Mouse (Mus musculus) heart, postnatal 0 days (tissue): ENCODE data around the gene Trim2. TPM values are rescaled to one million over a fixed set of nuclear protein-coding genes. Genes with fewer than 3 reads are reported as not detected.

Source experiments
- ATAC-seq: fragments of 200-750 bp; cut with Nextera tagmentation; 2 replicates; pipeline ENCODE4 v1.8.0; 2017; ENCODE audit warnings: low read depth, moderate number of reproducible peaks, moderate library complexity; ENCODE audit not compliant: insufficient read depth
- DNase-seq: peaks from one replicate; pipeline ENCODE4 v3.0.0-alpha.2; 2016; ENCODE audit warnings: low spot score
- H3K27ac ChIP-seq: fragments of 300-500 bp; sonication (generic); 2 replicates; pipeline ENCODE4 v1.5.1; 2014; ENCODE audit warnings: low read depth, mild to moderate bottlenecking
- H3K27me3 ChIP-seq: fragments of 300-500 bp; sonication (generic); 2 replicates; pipeline ENCODE4 v1.6.1; 2014; ENCODE audit warnings: low read length, mixed read lengths; ENCODE audit not compliant: control insufficient read depth, insufficient read depth
- H3K36me3 ChIP-seq: fragments of 300-500 bp; sonication (generic); replicated peaks from 2 replicates; pipeline ENCODE4 v1.6.1; 2014; ENCODE audit warnings: low read length, mixed read lengths; ENCODE audit not compliant: control insufficient read depth, insufficient read depth
- H3K4me1 ChIP-seq: fragments of 300-500 bp; sonication (generic); 2 replicates; pipeline ENCODE4 v1.6.1; 2014; ENCODE audit warnings: antibody characterized with exemption; ENCODE audit not compliant: control insufficient read depth, insufficient read depth
- H3K4me2 ChIP-seq: fragments of 300-500 bp; sonication (generic); 2 replicates; pipeline ENCODE4 v1.6.1; 2014; ENCODE audit warnings: low read depth, mild to moderate bottlenecking, low read length, moderate library complexity
- H3K4me3 ChIP-seq: fragments of 300-500 bp; sonication (generic); 2 replicates; pipeline ENCODE4 v1.5.1; 2014; ENCODE audit warnings: low read depth, low read length
- H3K9ac ChIP-seq: fragments of 300-500 bp; sonication (generic); replicated peaks from 2 replicates; pipeline ENCODE4 v1.6.1; 2014; ENCODE audit warnings: low read depth, low read length, mixed read lengths
- H3K9me3 ChIP-seq: fragments of 300-500 bp; sonication (generic); replicated peaks from 2 replicates; pipeline ENCODE4 v1.6.1; 2016; ENCODE audit warnings: low read length; ENCODE audit not compliant: control insufficient read depth
- CTCF ChIP-seq: IDR thresholded peaks from 2 replicates; pipeline ENCODE4 v1.5.1; 2016; ENCODE audit warnings: antibody characterized with exemption, control low read depth, low read depth
- EP300 ChIP-seq: IDR thresholded peaks from 2 replicates; pipeline ENCODE4 v1.6.1; 2016; ENCODE audit warnings: antibody characterized with exemption, low read depth
- WGBS: fragments of 180-500 bp; shearing (Covaris S2); extraction: QIAGEN DNeasy Blood & Tissue Kit; methylation state at CpG from one replicate; pipeline ENCODE4 v1.1.7; 2014; 5-methylcytosine and 5-hydroxymethylcytosine counted together
- polyA plus RNA-seq: library from polyadenylated mRNA; unstranded; fragments of >200 nt; fragmentation: Nextera tagmentation; extraction: Ambion mirVana; gene quantifications from 2 replicates; pipeline ENCODE4 v1.2.1, GENCODE M21; 2015
- total RNA-seq: library from RNA; depleted of rRNA; stranded (reverse); fragments of >200 nt; gene quantifications from 2 replicates; pipeline ENCODE4 v1.2.3, GENCODE M21; 2014; ENCODE audit warnings: low replicate concordance

Trim2 gene
- total and polyA plus RNA-seq, 2 experiments from 2014 or later: 6.0 to 6.1 TPM

DNA sequence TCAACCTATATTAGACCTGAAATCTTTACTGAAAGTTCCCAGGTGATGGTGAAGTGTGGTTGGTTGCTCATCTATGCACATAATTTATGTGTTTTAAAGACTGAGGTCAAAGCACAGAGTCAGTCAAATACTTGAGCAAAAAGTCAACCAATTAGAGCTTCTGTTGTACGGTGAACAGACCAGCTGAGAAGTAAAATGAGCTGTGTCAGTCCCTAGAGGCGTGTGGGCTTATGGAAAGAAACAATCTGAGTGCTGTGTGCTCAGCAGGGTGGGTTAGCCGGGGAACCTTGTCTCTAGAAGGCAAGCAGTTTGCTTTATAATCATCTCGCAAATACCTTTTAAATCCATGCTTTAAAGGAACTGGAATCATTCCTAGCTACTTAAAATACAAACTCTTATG, 149.7 kb downstream of the Trim2 start:
- Histone ChIP-seq H3K4me2 (no peak overlapping the region), H3K27ac (no peak overlapping the region), H3K4me3 (no peak overlapping the region), H3K4me1 (no peaks in the 10 kb centered on the region), H3K27me3 (no peaks in the 10 kb centered on the region), H3K9me3 (no peaks in the 10 kb centered on the region), H3K36me3 (0 out of 2 replicates have a peak, but pooled peaks cover 4% of the 10 kb centered on the region), H3K9ac (no peak overlapping the region)
- 78% methylated on average over 4 of the region's 4 CpGs for WGBS
- DNase-seq (no peak), ATAC-seq (no peak)
- TF ChIP-seq EP300: no peak
- no peak for TF ChIP-seq CTCF

GRCm38 (mm10) chr3:84156105-84156504, 150.6 kb downstream of the Trim2 start:
- WGBS: 63% methylated on average over 6 of the region's 6 CpGs
- Histone ChIP-seq H3K9ac (no peak overlapping the region), H3K27ac (no peak overlapping the region), H3K9me3 (no peaks in the 10 kb centered on the region), H3K4me3 (peak overlapping the region; percentile 46; the same call in 1 of the 2 replicates), H3K36me3 (0 out of 2 replicates have a peak, but pooled peaks cover 4% of the 10 kb centered on the region), H3K4me1 (no peaks in the 10 kb centered on the region), H3K27me3 (no peaks in the 10 kb centered on the region), H3K4me2 (peak overlapping the region; percentile 74)
- DNase-seq (no peak), ATAC-seq (no peak)
- TF ChIP-seq EP300: no peak
- TF ChIP-seq CTCF: no peak

DNA sequence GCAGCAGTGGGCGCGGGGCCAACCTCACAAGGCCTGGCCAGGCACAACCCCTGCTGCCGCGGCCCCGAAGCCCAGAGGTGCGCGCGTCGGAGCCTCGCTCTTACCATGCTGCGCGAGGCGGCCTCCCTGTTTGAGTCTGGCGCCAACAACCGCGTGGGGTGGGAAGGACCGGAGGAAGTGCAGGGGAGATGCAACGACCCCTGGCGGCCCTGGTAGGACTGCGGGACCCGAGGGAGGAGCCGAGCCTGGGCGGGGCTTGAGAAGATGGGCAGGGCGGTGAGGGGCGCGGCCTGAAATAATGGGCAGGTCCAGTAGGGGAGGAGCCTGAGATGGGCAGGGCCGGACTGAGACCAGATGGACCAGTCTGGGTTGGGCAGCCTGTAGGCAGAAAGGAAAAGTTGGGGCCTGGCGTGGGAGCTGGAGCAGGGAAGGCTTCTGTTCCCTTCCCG, 151.1 kb downstream of the Trim2 start, which contains the start of gene Mnd1:
Gene Mnd1 (minus strand): TSS at position 229 of the 449 bp plus-strand sequence.
- Histone ChIP-seq H3K36me3 (0 out of 2 replicates have a peak, but pooled peaks cover 4% of the 10 kb centered on the region), H3K27ac (no peak within 1 kb of the TSS), H3K4me2 (peak within 1 kb of the TSS; percentile 74), H3K9me3 (no peaks in the 10 kb centered on the region), H3K4me3 (peak within 1 kb of the TSS; percentile 46), H3K27me3 (no peaks in the 10 kb centered on the region), H3K4me1 (no peaks in the 10 kb centered on the region), H3K9ac (peak within 1 kb of the TSS; percentile 36; the same call in 1 of the 2 replicates)
- TF ChIP-seq CTCF: peak; percentile 98
- no peak for TF ChIP-seq EP300
- peak; percentile 96 for DNase-seq
- peak; percentile 99 for ATAC-seq
- WGBS: under 1% methylated on average over 29 of the region's 29 CpGs

GRCm38 (mm10) chr3:84155146-84155545, 151.5 kb downstream of the Trim2 start:
- TF ChIP-seq EP300: no peak
- no peak for TF ChIP-seq CTCF
- H3K27me3 ChIP-seq: no peaks in the 10 kb centered on the region
- 1% methylated on average over 27 of the region's 27 CpGs for WGBS

GRCm38 (mm10) chr3:84154721-84155141, 151.9 kb downstream of the Trim2 start:
- Histone ChIP-seq H3K9ac (no peak overlapping the region), H3K4me3 (peak overlapping the region; percentile 46; the same call in 1 of the 2 replicates), H3K36me3 (0 out of 2 replicates have a peak, but pooled peaks cover 4% of the 10 kb centered on the region), H3K27me3 (no peaks in the 10 kb centered on the region), H3K27ac (no peak overlapping the region), H3K4me1 (no peaks in the 10 kb centered on the region), H3K9me3 (no peaks in the 10 kb centered on the region), H3K4me2 (peak overlapping the region; percentile 74)
- DNase-seq (no peak), ATAC-seq (no peak)
- WGBS: 25% methylated on average over 12 of the region's 12 CpGs
- no peak for TF ChIP-seq EP300
- no peak for TF ChIP-seq CTCF

More at GRCm38 (mm10) chr3:84155146-84155545, 151.5 kb downstream of the Trim2 start:
- peak overlapping the region; percentile 74 for H3K4me2 ChIP-seq
- no peaks in the 10 kb centered on the region for H3K9me3 ChIP-seq
- H3K9ac ChIP-seq: peak overlapping the region; percentile 36; the same call in 1 of the 2 replicates
- H3K36me3 ChIP-seq: 0 out of 2 replicates have a peak, but pooled peaks cover 4% of the 10 kb centered on the region
- H3K4me3 ChIP-seq: peak overlapping the region; percentile 46
- no peak overlapping the region for H3K27ac ChIP-seq
- DNase-seq (no peak), ATAC-seq (peak; percentile 15)
- H3K4me1 ChIP-seq: no peaks in the 10 kb centered on the region

DNA sequence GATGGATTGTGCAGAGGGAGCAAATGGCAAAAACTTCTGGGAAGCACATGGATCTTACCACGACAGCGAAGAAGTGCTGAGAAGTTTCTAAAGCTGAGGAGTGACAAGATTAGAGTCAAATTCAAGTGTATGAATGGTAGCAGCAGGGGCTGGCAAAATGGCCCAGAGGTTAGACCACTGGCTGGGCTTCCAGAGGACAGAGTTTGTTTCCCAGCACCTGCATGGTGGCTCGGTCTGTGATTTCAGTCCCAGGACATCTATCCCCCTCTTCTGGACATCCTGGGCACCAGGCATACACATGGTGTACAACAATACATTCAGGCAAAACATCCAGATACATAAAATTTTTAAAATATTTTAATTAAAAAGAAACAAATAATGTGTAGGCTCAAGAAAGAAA, 156.8 kb downstream of the Trim2 start:
- no peaks in the 10 kb centered on the region for H3K4me1 ChIP-seq
- no peaks in the 10 kb centered on the region for H3K27me3 ChIP-seq
- H3K4me3 ChIP-seq: no peak overlapping the region
- H3K9me3 ChIP-seq: no peaks in the 10 kb centered on the region
- no peak overlapping the region for H3K4me2 ChIP-seq
- ATAC-seq: no peak
- no peak overlapping the region for H3K27ac ChIP-seq
- H3K36me3 ChIP-seq: no peaks in the 10 kb centered on the region
- 93% methylated on average over 3 of the region's 3 CpGs for WGBS
- no peak overlapping the region for H3K9ac ChIP-seq
- no peak for DNase-seq
- TF ChIP-seq EP300 (no peak), CTCF (no peak)
